Mouse (Mus musculus): ENCODE results near the gene Trcg1.

Gene Trcg1

DNA sequence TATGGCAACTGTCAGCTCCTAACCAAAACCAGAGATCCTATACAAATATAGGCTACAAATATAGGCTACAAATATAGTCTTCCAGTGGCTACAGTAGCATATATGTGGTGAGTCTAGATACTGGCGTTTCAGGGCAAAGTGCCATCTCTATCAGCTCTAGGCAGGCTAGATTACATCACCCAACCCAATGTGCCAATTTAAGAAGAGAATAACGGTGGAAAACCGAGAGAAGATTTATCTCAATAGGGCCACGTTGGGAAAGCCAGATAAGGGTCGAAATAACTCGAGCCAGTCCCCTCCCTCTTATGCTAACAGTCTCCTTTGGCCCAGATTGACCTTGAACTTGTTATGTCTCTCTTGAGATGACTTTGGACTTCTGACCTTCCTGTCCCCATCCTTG, 3.2 kb upstream of the Trcg1 start:
- DNase-seq (ENCODE audit: low spot score), result no peak

DNA sequence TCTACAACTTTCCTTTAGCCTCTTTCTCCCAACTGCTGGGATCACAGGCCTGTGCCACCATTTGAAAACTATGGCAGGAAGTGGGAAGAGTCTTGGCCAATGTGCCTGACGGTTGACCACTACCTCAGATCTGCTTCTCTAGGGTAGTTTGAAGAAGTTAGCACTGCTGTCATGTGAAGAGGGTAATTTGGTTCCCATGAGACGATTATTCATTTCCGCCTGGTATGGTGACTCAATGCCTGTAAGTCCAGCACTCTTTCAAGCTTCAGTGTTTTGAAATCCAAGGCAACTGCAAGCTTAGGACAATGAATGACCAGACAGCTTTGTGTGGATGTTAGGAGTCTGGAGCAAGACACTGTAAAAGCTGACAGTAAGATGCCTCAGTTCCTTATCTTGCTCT, 2.6 kb upstream of the Trcg1 start:
- DNase-seq (ENCODE audit: low spot score), result no peak

DNA sequence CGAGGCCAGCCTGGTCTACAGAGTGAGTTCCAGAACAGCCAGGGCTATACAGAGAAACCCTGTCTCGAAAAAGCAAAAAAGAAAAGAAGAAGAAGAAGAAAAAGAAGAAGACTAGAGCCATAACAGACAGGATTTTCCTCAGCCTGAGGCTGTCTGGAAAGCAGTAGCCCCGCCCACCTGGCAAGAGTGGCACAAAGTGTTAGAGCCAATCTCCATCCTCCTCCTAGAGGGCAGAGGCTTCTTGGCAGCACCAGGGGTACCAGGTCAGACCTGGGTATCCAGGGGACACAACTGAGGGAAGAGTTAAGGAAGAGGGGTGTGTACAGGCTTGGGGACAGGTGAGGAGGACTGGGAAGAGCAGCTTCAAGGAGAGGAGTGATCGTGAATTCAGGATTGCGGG, 1.3 kb downstream of the Trcg1 start:
- DNase-seq (ENCODE audit: low spot score), result no peak

DNA sequence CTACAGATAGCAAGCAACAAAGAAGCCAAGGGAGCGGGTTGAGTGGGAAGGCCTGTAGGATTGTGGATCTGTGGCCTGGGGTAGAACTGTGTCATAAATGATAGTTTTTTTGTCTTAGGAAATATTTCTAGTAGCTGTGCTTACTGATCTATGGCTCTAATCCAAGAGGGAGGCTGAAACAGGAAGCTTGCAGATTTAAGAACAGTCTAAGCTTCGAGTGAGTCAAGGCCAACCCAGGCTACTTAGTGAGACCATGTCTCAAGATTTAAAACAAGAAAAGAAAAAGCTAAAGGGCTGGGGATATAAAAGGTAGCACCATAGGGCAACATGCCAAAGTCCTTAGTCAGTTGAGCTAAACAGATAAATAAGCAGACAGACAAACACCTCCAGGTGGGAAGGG, 1.9 kb downstream of the Trcg1 start:
- DNase-seq (ENCODE audit: low spot score), result no peak

DNA sequence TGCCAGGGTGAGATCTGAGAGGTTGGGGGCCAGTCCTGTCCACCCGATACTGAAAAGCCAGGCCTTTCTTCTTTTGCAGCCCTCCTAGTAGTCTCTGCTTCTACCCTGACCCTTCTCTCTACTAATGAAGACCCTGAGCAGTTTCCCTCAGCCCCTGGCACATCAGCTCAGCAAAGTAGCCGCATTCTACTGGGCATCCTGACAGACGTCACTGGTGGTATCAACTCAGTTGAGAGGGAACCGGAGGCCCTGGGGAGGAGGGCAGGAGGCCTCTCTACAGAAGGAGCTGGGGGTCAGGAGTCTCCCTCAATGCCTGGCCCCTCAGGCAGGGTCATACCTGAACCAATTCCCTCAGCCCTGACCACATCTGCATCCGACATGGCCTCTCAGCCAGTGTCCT, 4.8 kb downstream of the Trcg1 start:
- no peak for DNase-seq (ENCODE audit: low spot score)

DNA sequence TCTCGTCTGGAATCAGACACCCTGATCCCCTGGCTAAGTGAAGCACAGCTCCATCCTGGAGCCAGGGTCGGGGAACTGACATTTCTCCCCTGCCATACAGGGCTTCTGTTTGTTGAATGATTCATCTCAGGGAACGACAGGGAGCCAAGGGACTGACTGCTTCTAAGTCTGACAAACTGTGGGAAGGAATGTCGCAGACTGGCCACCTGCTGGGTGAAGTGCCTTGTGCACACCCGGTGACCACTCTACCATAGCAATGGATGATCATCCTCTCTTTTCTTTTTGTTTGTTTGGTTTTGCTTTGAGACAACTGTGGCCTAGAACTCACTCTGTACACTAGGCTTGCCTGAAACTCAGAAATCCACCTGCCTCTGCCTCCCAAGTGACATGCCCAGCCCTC, 6.6 kb downstream of the Trcg1 start:
- DNase-seq (ENCODE audit: low spot score), result no peak

DNA sequence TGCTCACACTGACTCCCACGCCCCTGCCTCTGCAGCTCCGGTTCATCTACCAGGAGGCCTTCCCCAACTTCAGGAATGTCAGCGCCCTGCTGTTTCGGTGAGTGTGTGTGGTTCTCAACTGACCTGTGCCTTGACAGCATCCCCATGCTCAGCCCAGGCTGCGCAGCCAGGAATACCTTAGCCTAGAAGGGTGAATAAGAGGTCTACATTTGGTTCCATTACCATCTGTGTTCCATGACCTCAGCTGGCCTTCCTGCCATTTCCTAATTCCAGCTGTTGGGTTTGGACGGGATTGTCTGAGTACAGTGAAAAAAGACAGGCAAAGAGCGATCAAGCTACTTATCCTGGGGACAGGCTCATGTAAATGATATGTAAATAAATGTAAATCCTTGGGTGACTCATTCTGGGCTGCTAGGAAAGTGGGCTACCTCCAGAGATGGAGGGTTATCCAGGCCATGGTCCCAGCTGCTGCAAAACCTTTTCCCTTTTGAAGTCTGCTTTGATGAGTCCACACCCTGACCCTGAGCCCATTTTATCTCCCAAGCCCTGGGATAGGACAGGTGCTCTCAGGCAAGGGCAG, 7.8 kb downstream of the Trcg1 start:
- DNase-seq (ENCODE audit: low spot score), result no peak

DNA sequence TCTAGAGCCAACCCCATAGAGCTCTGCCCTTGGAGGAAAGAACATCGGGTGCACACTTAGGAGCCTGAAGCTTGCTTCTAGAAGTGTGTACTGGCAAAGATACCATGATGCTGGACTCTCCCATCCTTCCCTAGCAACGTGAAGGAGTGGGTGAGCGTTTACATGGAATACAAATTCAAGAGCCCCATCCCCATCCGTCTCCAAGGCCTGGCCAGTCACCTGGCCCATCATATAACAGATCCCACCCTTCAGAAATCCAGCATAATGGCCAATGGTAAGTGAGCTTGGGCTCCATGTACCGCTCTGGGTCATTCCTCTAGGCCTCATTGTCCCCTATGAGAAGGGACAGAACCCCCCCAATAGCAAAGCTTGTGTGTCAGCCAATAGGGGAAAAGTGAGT, 10.1 kb downstream of the Trcg1 start:
- no peak for DNase-seq (ENCODE audit: low spot score)

DNA sequence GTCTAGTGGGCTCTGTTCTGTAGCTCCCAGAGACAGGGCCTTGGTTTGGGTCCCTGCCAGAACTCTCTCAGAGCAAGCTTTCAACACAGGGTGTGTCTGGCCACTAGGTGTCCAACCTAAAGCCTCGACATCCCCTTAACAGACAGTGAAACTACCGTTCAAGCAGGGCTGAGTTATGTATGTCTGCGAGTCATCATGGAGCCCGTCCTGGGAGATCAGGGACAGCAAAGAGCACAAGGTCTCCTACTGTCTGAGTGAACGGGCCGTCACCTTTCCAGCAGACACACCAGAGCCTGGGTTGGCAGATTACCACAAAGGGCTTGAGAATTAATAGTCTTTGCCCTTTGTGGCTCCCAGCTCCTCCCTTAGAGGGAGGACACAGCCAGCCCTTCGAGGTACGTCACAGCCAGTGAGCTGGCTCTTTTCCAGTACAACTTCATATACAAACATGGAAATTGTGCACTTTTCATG, 10.9 kb downstream of the Trcg1 start:
- DNase-seq (ENCODE audit: low spot score), result no peak

DNA sequence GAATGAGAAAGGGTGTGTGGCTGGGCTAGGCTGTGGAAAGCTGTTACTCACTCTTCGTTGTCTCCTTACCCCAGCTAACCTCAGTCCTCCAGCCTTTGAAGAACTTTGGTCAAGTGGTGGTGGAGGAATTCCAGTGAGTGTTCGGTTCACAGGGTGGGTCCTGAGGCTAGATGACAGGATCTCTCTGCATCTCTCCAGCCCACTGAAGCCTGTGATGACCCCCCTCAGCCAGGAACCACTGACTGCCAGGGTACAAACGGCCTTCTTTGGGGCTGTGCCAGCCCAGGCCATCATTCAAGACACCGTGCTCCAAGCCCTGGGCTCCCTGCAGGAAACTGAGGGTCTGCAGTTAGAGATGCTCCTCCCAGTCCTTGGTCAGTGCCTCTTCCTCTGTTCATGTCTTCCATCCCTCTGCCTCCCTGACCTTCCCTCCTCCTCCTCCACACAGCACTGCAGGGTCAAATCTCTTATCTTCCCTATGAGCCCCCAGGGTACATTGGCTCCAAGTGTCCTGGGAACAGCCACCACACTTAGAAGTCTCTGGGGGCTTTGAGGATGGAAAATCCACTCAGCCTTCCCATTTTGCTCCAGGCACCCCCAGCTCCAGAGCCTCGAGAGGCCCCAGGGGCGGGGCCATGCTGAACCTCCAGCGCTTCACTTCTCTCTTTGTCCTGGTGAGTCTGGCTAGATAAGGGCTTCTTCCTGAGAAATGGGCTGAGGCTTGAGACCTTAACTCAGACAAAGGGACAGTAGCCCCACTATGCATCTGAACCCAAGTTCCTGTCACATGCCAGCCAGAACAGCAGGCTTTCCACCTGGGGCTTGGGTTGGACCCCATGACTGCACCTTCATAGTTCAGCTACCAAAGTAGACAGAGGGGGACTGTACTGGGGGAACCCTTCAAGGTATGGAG, 11.9 kb downstream of the Trcg1 start:
- DNase-seq (ENCODE audit: low spot score), result no peak

DNA sequence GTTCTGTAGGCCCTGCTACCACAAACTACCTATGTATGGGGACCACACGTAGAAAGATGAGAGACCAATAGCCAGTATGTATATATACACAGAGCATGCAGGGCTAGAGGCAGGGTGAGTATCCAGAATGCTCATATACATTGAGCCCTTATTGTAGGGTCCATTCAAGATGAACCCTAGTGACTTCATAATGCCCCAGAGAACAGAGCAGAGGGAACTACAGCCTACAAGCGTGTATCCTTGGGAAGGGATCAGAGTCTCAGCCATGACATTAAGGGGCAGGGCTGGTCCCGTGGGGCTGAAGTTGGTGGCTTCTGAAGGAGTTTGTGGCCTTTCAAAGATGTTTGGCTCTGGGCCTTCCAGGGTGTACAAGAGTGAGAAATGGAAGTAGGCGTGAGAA, 13.7 kb downstream of the Trcg1 start:
- DNase-seq (ENCODE audit: low spot score), result no peak

DNA sequence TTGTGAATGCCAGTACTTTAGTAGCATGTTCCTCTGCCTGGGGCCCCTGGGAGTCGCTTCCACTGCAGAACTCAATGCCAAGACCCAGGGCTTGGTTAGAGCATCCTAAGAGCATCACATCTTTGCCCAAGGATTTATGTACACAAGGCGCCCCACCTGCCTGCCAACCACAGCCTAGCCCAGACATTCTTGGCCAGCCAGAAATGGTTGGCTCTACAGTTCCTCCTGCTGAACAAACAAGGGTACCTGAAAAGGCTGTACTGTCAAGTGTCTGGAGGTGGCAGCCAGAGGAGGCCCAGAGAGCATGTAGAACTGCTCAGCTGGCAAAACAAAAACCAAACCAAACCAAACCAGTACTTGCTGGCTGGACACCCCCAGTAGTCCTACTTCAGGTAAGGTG, 14.8 kb downstream of the Trcg1 start:
- no peak for DNase-seq (ENCODE audit: low spot score)

DNA sequence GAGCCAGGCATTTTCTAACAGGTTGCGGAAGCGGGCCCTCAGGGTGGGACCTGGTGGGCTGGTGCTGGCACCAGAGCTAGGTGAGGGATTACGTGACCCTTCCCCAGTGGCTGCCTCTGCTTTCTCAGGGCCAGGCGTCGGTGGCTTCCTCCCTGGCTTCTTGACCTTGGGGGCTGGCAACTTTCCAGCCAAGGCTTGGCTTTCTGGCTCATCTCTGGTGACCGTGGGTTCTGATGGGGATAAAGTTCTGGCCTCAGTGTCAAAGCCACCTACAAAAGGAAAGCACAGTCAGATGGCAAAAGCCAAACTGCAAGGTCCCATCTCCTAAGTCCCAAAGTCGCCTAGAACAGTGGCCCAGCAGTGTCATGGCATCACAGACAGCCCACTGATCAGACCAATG, 17.7 kb downstream of the Trcg1 start:
- DNase-seq (ENCODE audit: low spot score), result no peak

DNA sequence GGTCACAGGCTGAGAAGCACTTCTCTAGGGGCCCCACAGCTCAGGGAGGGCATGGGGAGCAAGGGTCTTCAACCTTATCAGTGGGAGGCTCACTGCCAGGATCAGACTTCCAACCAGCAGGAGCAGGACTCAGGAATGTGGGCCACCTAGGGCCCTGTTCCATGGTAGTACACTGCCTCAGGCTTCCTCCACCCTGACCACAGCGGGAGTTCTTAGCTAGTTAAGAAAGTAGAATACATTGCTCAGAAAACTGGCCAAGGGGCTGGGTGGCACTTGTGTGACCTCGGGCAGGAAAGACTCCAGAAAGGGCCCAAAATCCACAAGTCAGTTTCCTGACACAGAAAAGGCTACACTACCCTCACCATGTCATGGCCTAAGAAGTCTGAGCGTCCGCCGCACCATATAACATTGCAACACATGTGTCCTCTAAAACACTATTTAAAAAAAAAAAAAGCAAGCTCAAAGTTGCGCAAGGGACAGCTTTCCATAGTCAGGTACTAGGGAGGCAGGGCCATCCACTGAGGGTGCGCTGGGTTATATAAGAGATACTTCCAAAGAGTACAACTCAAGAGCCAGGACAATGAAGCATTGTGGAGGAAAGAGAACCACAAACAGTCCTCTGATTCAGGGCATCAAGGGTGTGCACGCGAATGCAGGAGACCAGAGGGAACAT, 18.6 kb downstream of the Trcg1 start:
- no peak for DNase-seq (ENCODE audit: low spot score)

DNA sequence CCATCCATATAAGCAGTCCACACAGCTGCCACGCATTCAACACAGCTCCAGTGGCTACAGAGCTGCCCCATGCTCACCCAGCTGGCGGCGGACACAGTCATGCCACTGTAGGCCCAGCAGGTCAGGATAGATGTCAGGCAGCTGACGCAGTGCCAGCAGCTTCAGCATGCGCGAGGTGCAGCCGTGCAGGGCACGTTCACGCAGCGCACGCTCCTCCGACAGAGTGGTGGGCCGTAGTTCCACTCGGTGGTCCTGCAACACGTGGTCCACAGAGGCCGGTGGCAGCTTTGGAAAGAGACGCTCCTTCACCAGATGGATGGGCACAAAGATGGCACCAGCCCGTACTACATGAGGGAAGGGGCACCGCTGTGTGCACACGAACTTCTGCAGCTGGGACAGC, 20.0 kb downstream of the Trcg1 start:
- no peak for DNase-seq (ENCODE audit: low spot score)

DNA sequence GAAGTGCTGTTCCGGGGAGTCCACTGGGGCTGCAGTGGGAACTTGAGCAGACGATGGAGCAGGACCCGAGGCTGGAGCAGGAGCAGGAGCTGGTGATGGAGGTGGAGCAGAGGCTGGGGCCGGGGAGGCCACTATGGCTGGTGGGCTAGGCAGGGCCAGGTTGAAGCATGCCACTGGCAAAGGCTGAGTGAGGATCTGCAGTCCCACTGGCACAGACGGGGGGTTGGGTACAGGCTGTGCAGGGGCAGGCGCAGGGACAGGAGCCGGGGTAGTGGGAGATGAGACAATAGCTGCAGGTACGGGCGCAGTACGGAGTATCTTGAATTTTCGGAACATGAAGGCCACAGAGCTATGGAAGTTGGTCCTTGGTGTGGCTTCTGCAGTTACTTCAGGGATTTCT, 20.5 kb downstream of the Trcg1 start:
- no peak for DNase-seq (ENCODE audit: low spot score)

DNA sequence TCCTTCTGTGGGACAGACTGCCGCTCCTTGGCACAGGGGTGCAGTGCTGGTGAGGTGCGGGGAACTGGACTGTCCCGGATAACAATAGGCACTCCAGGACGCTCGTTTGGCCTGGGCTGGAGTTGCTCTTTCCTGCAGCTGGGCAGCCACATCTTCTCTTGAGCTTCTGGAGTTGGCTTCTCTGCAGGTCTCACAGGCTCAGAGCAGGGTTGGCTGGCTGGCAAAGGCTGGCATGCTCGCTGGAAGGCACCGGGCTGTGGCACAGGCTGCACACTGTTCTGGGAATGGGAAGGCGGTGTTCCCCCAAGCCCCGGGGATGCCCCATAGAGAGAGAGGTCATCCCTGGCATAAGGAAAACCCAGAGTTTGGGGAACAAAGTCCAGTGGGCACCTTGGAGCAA, 21.3 kb downstream of the Trcg1 start:
- DNase-seq (ENCODE audit: low spot score), result no peak

DNA sequence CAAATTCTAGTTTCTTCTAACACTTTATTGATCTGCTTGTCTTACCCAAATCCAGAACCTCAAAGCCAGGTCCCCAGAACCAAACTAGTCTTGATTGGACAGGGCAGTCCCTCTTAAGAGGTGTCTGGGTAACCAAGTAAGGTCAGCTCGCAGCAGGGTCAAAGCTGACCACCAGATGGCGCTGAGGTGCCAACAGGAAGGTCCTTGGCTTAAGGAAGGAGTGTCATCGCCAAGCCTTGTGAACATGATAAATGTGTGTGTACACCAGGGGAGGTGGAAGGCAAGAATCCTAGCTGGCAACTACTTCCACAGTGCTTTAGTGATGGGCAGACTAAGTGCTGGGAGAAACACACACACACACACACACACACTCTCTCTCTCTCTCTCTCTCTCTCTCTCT, 23.4 kb downstream of the Trcg1 start:
- DNase-seq (ENCODE audit: low spot score), result peak; percentile 85

DNA sequence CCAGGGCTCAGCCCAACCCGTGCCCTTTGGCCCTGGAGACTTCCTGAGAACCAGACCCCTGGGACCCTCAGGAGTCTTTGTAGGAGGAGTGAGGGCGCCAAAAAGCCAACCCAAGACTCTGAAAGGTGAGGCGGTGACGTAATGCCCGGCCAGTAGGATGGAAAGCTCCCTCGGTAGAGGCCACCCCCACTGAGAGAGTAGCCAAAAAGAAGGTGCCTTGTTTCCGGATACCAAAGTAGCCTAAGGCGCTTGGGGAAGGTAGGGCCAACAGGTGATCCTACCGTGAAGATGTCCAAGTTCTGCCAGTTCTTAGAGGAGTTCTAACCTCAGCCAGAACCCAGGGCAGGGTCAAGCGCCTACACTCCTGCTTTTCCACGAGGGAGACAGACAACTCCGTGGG, 24.6 kb downstream of the Trcg1 start:
- peak; percentile 25 for DNase-seq (ENCODE audit: low spot score)

DNA sequence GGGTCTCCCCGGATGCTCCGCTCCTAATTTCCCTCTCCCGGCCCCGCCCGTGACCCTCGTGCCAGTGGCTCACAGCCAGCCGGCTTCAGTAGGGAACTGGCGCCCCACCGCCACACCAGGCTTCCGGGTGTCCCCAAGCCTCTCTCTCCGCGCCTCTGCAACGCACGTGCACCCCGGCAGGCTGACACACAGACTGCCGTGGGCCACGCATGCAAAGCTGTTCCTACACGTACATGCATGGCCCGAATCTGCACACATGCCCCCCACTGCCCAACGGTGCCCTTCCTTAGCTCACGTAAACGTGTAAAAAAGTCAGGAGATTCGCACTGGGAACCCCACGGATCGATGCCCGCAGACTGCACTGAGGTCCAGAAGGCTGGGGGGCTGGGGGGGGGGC, 25.2 kb downstream of the Trcg1 start:
- peak; percentile 76 for DNase-seq (ENCODE audit: low spot score)

DNA sequence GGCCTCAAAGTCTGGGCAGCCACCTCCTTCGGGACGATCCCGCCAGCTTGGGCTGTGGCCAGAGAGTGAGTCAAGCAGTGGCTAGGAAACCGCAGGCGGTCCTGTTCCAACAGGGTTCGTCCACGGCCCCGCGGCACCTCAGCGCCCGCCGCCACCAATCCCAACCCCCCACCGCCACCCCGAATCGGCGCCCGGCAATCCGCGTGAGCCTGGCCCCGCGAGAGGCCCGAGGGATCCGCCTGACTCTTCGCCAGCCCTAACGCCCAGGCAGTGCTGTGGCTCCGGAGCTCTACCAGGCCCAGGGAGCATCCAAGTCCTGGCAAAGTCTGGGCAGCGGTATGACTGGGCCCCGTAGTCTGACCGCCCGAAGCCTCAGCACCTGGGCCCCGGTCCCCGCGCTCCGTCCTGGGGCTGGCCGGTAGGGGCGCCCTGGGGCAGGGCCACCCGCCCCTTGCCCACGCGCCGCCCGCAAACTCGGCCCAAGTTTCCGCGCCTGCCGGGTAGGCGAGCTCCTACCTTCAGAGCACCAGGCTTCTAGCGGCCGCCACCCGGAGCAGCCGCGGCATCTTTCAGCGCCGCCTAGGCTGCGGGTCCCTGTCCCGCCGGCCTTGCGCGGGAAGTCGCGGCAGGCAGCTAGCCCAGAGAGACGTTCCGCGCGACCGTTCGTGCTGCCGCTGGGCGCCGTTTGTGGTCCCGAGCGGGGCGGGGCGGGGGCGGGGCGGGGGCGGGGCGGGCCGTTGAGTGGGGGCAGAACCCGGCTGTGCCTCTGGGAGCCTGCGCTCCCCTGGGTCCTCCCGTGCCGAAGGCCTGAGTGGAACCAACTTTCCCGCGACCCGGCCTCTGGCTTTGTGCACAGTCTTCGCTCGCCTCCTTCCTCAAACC, 25.8 kb downstream of the Trcg1 start, which contains the start of gene 1700017B05Rik:
TSS of gene 1700017B05Rik (minus strand) at position 700 of the 882 bp plus-strand sequence.
- DNase-seq (ENCODE audit: low spot score), result peak; percentile 78
